ENCODE assay signal across 18 mouse cellular contexts in genomic region chr13:38574668-38575067, GRCm38 (mm10).
"Had no signal": no experiment of that assay in that cellular context is flagged by ENCODE, and none has a peak within 500 bp of the region (broad histone marks: within the 10 kb centered on the region; RNA-seq: fewer than 3 reads in every experiment).

No protein-coding gene starts in this region.

- H3K9ac ChIP-seq: limb, embryonic 15.5 days; liver, embryonic 13.5 days; liver, postnatal 0 days; lung, embryonic 15.5 days; midbrain, embryonic 15.5 days; neural tube, embryonic 13.5 days; stomach, embryonic 15.5 days had no signal

- ATAC-seq: inflammation-experienced regulatory T-cells, adult 6 months; intestine, postnatal 0 days; liver, postnatal 0 days; midbrain, embryonic 15.5 days had no signal

- H3K27ac ChIP-seq: limb, embryonic 15.5 days; liver, embryonic 13.5 days; lung, embryonic 15.5 days; macrophage; midbrain, embryonic 15.5 days; neural tube, embryonic 13.5 days; stomach, embryonic 15.5 days had no signal

- H3K4me2 ChIP-seq: limb, embryonic 15.5 days; liver, embryonic 13.5 days; lung, embryonic 15.5 days; midbrain, embryonic 11.5 days; midbrain, embryonic 15.5 days; neural tube, embryonic 13.5 days; stomach, embryonic 15.5 days had no signal

- H3K27me3 ChIP-seq: limb, embryonic 15.5 days; lung, embryonic 15.5 days; midbrain, embryonic 15.5 days; neural tube, embryonic 13.5 days; stomach, embryonic 15.5 days had no signal

- H3K4me3 ChIP-seq: limb, embryonic 15.5 days; liver, embryonic 13.5 days; lung, embryonic 15.5 days; megakaryocyte, embryonic 14.5 days; midbrain, embryonic 15.5 days; neural tube, embryonic 13.5 days; stomach, embryonic 15.5 days had no signal

- H3K9me3 ChIP-seq: limb, embryonic 15.5 days; liver, embryonic 13.5 days; lung, embryonic 15.5 days; megakaryocyte, embryonic 14.5 days; midbrain, embryonic 15.5 days; neural tube, embryonic 13.5 days; stomach, embryonic 15.5 days had no signal

- DNase-seq: kidney, adult 8-10 months; kidney, postnatal 25 days; liver, embryonic 13.5 days; liver, postnatal 0 days; lung, postnatal 14 days; retina, postnatal 1 day; right cerebral cortex, postnatal 14 days; thymus, postnatal 4 days had no signal

- H3K36me3 ChIP-seq: limb, embryonic 15.5 days; liver, embryonic 13.5 days; lung, embryonic 15.5 days; midbrain, embryonic 15.5 days; neural tube, embryonic 13.5 days; stomach, embryonic 15.5 days had no signal

- H3K4me1 ChIP-seq: limb, embryonic 15.5 days; liver, embryonic 13.5 days; lung, embryonic 15.5 days; midbrain, embryonic 15.5 days; neural tube, embryonic 13.5 days; stomach, embryonic 15.5 days had no signal
